Mouse (Mus musculus): Measurements from ENCODE around the gene Srp9. TPM values are rescaled to one million over a fixed set of nuclear protein-coding genes. Genes with fewer than 3 reads are reported as not detected.

The Srp9 gene
- 109 and 119 TPM in 2 replicates for polyA plus RNA-seq (2015; fragmentation: Nextera tagmentation; extraction: Ambion mirVana)

DNA sequence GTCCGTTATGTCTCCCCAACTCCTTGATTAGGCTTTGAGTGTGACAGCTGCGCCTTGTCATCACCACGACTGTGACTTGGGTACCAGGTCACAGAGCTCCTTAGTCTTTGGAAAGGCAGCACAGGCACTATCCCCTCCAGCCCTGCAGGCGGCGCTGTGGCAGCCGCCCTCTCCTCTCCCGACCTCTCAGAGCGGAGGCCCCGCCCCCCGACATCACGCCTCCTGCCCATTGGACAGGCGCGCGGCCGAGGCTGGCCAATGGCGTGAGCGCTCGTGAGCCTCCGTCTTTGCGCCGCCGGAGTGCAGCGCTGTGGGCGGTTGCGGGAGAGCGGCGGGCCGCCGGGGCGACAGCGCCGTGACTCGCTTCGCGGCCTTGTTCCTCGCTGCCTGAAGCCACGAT lies at the start of gene Srp9:
TSS of gene Srp9 (plus strand) at position 232 of the 400 bp plus-strand sequence.
- under 1% methylated on average over 32 of the region's 37 CpGs for WGBS (ENCODE audit: insufficient replicate concordance)
- peak within 1 kb of the TSS; percentile 91 for H3K27ac ChIP-seq (ENCODE audit: low read depth)
- H3K27me3 ChIP-seq (ENCODE audit: insufficient read depth, low read length) = no peaks in the 10 kb centered on the region
- peak within 1 kb of the TSS; percentile 75 for H3K4me2 ChIP-seq (ENCODE audit: low read depth, low read length)
- no peaks in the 10 kb centered on the region for H3K9me3 ChIP-seq (ENCODE audit: low read length)
- H3K9ac ChIP-seq (replicated peaks) = peak within 1 kb of the TSS; percentile 90
- DNase-seq = peak; percentile 99
- peaks cover 8% of the 10 kb centered on the region for H3K36me3 ChIP-seq (replicated peaks; ENCODE audit: insufficient read depth, low read length)
- peak; percentile 99 for ATAC-seq
- H3K4me3 ChIP-seq (ENCODE audit: low read depth, low read length) = peak within 1 kb of the TSS; percentile 80
- TF ChIP-seq EP300 (IDR thresholded peaks at IDR 0.05; ENCODE audit: low read depth) = no peak
- TF ChIP-seq CTCF (IDR thresholded peaks at IDR 0.05; ENCODE audit: low read depth) = peak; percentile 100
- H3K4me1 ChIP-seq (ENCODE audit: insufficient read depth) = peaks cover 13% of the 10 kb centered on the region

DNA sequence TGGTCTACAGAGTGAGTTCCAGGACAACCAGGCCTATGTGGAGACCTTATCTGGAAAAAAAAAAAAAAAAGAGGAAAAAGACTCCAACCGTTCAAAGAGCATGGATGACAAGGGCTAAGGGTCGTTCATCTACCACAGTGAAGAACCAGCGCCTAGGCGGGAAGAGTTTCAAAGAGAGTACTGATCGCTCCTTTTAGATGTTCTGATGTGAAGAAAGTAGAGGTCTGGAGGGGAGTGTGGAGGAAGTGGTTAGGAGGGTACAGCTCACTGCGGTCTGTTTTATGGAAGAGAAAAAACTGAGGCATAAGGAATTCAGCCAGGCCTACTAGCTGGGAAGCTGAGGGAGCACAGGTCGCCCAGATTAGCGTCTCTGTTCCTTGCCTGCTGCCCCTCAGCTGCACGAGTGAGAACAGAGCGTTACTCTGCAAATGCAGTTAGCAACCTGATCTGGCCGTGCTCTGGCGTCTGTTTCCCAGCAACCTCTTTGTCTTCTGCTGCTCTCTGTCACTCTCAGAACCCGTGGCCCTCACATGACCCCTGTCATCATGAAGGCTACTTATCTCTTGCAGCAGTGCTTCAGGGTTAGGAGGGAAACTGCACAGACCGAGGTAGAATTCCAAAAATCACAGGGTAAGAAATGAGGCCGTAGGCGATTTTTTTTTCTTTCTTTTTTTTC lies 42.7 kb upstream of the Srp9 start:
- 15% methylated on average over 16 of the region's 16 CpGs for WGBS (ENCODE audit: insufficient replicate concordance)
- H3K4me2 ChIP-seq (ENCODE audit: low read depth, low read length) = no peak overlapping the region

DNA sequence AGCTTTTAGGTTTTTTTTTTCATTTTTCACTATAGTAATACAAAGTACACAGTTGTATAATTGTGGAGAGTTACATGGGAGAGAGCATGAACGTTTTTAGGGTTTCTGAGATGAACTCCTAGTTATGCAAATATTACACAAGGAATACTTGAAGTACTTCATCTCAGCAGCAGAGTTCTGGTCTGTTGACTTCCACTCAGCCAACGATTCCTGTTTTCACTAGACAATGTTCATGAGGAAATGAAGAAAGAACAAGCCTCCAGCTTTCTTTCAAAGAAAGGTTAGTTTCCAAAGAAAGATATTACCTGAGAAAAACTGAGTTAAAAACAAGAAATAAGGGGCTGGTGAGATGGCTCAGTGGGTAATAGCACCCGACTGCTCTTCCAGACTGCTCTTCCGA lies 41.1 kb upstream of the Srp9 start:
- no peak overlapping the region for H3K4me3 ChIP-seq (ENCODE audit: low read depth, low read length)
- H3K27ac ChIP-seq (ENCODE audit: low read depth) = no peak overlapping the region
- H3K4me2 ChIP-seq (ENCODE audit: low read depth, low read length) = no peak overlapping the region
- DNase-seq (no peak), ATAC-seq (no peak)
- TF ChIP-seq CTCF (IDR thresholded peaks at IDR 0.05; ENCODE audit: low read depth) (no peak), EP300 (IDR thresholded peaks at IDR 0.05; ENCODE audit: low read depth) (no peak)
- WGBS (ENCODE audit: insufficient replicate concordance) = 54% methylated on average over 4 of the region's 4 CpGs
- H3K9me3 ChIP-seq (ENCODE audit: low read length) = no peaks in the 10 kb centered on the region
- no peaks in the 10 kb centered on the region for H3K27me3 ChIP-seq (ENCODE audit: insufficient read depth, low read length)
- H3K4me1 ChIP-seq (ENCODE audit: insufficient read depth) = peaks cover 4% of the 10 kb centered on the region; the same call in 1 of the 2 replicates
- no peaks in the 10 kb centered on the region for H3K36me3 ChIP-seq (replicated peaks; ENCODE audit: insufficient read depth, low read length)
- H3K9ac ChIP-seq (replicated peaks) = no peak overlapping the region

More for the DNA sequence above, 42.7 kb upstream of the Srp9 start:
- Histone ChIP-seq H3K4me3 (ENCODE audit: low read depth, low read length) (no peak overlapping the region), H3K27me3 (ENCODE audit: insufficient read depth, low read length) (no peaks in the 10 kb centered on the region), H3K36me3 (replicated peaks; ENCODE audit: insufficient read depth, low read length) (no peaks in the 10 kb centered on the region), H3K27ac (ENCODE audit: low read depth) (no peak overlapping the region), H3K9me3 (ENCODE audit: low read length) (no peaks in the 10 kb centered on the region), H3K4me1 (ENCODE audit: insufficient read depth) (0 out of 2 replicates have a peak, but pooled peaks cover 2% of the 10 kb centered on the region), H3K9ac (replicated peaks) (no peak overlapping the region)
- TF ChIP-seq EP300 (IDR thresholded peaks at IDR 0.05; ENCODE audit: low read depth) (no peak), CTCF (IDR thresholded peaks at IDR 0.05; ENCODE audit: low read depth) (no peak)
- ATAC-seq (no peak), DNase-seq (no peak)

GRCm38 (mm10) chr1:182086759-182087158 lies 37.8 kb upstream of the Srp9 start:
- Histone ChIP-seq H3K4me1 (ENCODE audit: insufficient read depth) (peaks cover 4% of the 10 kb centered on the region), H3K4me2 (ENCODE audit: low read depth, low read length) (no peak overlapping the region), H3K36me3 (replicated peaks; ENCODE audit: insufficient read depth, low read length) (no peaks in the 10 kb centered on the region), H3K9ac (replicated peaks) (no peak overlapping the region), H3K9me3 (ENCODE audit: low read length) (no peaks in the 10 kb centered on the region), H3K4me3 (ENCODE audit: low read depth, low read length) (no peak overlapping the region), H3K27me3 (ENCODE audit: insufficient read depth, low read length) (no peaks in the 10 kb centered on the region), H3K27ac (ENCODE audit: low read depth) (no peak overlapping the region)
- TF ChIP-seq EP300 (IDR thresholded peaks at IDR 0.05; ENCODE audit: low read depth) (no peak), CTCF (IDR thresholded peaks at IDR 0.05; ENCODE audit: low read depth) (no peak)
- DNase-seq (peak; percentile 29), ATAC-seq (no peak)
- WGBS (ENCODE audit: insufficient replicate concordance) = 62% methylated on average over 7 of the region's 7 CpGs

DNA sequence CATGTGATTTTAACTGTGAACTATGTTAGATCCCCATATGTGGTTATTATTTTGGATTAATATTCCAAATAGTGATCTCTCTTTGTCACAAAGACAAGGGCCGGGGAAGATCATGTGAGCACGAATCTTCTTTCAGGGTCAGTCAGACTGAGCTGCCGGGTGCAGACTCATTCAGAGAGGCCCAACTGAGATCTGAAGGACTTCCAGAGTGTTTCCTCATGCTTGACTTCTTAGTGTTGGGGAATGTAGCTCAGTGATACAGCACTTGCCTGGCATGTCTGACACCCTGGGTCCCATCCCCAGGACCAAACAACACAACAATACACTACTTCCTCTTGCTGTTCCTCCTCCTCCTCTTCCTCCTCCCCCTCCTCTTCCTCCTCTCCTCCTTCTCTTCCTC lies 37.2 kb upstream of the Srp9 start:
- ATAC-seq (no peak), DNase-seq (no peak)
- peaks cover 4% of the 10 kb centered on the region for H3K4me1 ChIP-seq (ENCODE audit: insufficient read depth)
- no peak overlapping the region for H3K9ac ChIP-seq (replicated peaks)
- no peak overlapping the region for H3K27ac ChIP-seq (ENCODE audit: low read depth)
- no peak overlapping the region for H3K4me2 ChIP-seq (ENCODE audit: low read depth, low read length)
- WGBS (ENCODE audit: insufficient replicate concordance) = 78% methylated on average over 3 of the region's 3 CpGs
- H3K27me3 ChIP-seq (ENCODE audit: insufficient read depth, low read length) = no peaks in the 10 kb centered on the region
- no peaks in the 10 kb centered on the region for H3K9me3 ChIP-seq (ENCODE audit: low read length)
- no peaks in the 10 kb centered on the region for H3K36me3 ChIP-seq (replicated peaks; ENCODE audit: insufficient read depth, low read length)
- no peak overlapping the region for H3K4me3 ChIP-seq (ENCODE audit: low read depth, low read length)
- no peak for TF ChIP-seq EP300 (IDR thresholded peaks at IDR 0.05; ENCODE audit: low read depth)
- TF ChIP-seq CTCF (IDR thresholded peaks at IDR 0.05; ENCODE audit: low read depth) = no peak

GRCm38 (mm10) chr1:182087753-182088633 lies 36.5 kb upstream of the Srp9 start:
- no peak overlapping the region for H3K4me3 ChIP-seq (ENCODE audit: low read depth, low read length)
- DNase-seq (no peak), ATAC-seq (no peak)
- H3K27ac ChIP-seq (ENCODE audit: low read depth) = no peak overlapping the region
- H3K27me3 ChIP-seq (ENCODE audit: insufficient read depth, low read length) = no peaks in the 10 kb centered on the region
- TF ChIP-seq EP300 (IDR thresholded peaks at IDR 0.05; ENCODE audit: low read depth) (no peak), CTCF (IDR thresholded peaks at IDR 0.05; ENCODE audit: low read depth) (no peak)
- no peaks in the 10 kb centered on the region for H3K9me3 ChIP-seq (ENCODE audit: low read length)
- H3K4me2 ChIP-seq (ENCODE audit: low read depth, low read length) = no peak overlapping the region
- H3K9ac ChIP-seq (replicated peaks) = no peak overlapping the region
- peaks cover 4% of the 10 kb centered on the region for H3K4me1 ChIP-seq (ENCODE audit: insufficient read depth)
- WGBS (ENCODE audit: insufficient replicate concordance) = 66% methylated on average over 14 of the region's 14 CpGs
- no peaks in the 10 kb centered on the region for H3K36me3 ChIP-seq (replicated peaks; ENCODE audit: insufficient read depth, low read length)

All from liver, postnatal 0 days (tissue).